Mouse (Mus musculus) heart, embryonic 10.5 days (tissue): ENCODE results near the gene Gm14440. TPM values are rescaled to one million over a fixed set of nuclear protein-coding genes. Genes with fewer than 3 reads are reported as not detected.
"Not testable (repeated sequence)": the region's sequence is repeated elsewhere in the genome, so short reads cannot be mapped to it uniquely, and the experiment has no call there.

ENCODE experiments used
- DNase-seq: peaks from one replicate; pipeline ENCODE4 v3.0.0-alpha.2; 2017; ENCODE audit warnings: low spot score
- H3K27ac ChIP-seq: fragments of 300-500 bp; sonication (generic); 2 replicates; pipeline ENCODE4 v1.5.1; 2016; ENCODE audit warnings: mild to moderate bottlenecking
- H3K27me3 ChIP-seq: fragments of 300-500 bp; sonication (generic); 2 replicates; pipeline ENCODE4 v1.6.1; 2016; ENCODE audit warnings: mild to moderate bottlenecking; ENCODE audit not compliant: poor library complexity, insufficient read depth, severe bottlenecking
- H3K36me3 ChIP-seq: fragments of 300-500 bp; sonication (generic); 2 replicates; pipeline ENCODE4 v1.6.1; 2016; ENCODE audit warnings: mild to moderate bottlenecking, moderate library complexity
- H3K4me1 ChIP-seq: fragments of 300-500 bp; sonication (generic); 2 replicates; pipeline ENCODE4 v1.6.1; 2016; ENCODE audit warnings: mild to moderate bottlenecking
- H3K4me3 ChIP-seq: fragments of 300-500 bp; sonication (generic); 2 replicates; pipeline ENCODE4 v1.5.1; 2016; ENCODE audit warnings: mild to moderate bottlenecking, moderate library complexity
- H3K9me3 ChIP-seq: fragments of 300-500 bp; sonication (generic); 2 replicates; pipeline ENCODE4 v1.6.1; 2016; ENCODE audit warnings: mild to moderate bottlenecking, moderate library complexity
- whole genome bisulfite sequencing: fragments of 180-500 bp; shearing (Covaris S2); methylation state at CpG from one replicate; pipeline ENCODE4 v1.1.7; 2016; 5-methylcytosine and 5-hydroxymethylcytosine counted together
- polyA plus RNA-seq: library from polyadenylated mRNA; unstranded; fragments of >200 nt; fragmentation: Nextera tagmentation; extraction: Ambion mirVana; gene quantifications from 2 replicates; pipeline ENCODE4 v1.2.1, GENCODE M21; 2016

The Gm14440 gene
- 3.3 TPM in 1 of 2 replicates, not detected in the other for polyA plus RNA-seq

- not testable (repeated sequence) for H3K4me3 ChIP-seq, H3K27ac ChIP-seq, DNase-seq, H3K9me3 ChIP-seq, H3K27me3 ChIP-seq, H3K4me1 ChIP-seq, H3K36me3 ChIP-seq
- WGBS: no CpG with 5 or more reads among the region's 6 CpGs
Observed at GRCm38 (mm10) chr2:175274825-175275224, at the start of gene Gm14440. TSS of gene Gm14440 (plus strand) at chr2:175275125.

Other genes starting within 250 kb of the Gm14440 start
- 0.84 and 1.2 TPM in 2 replicates for gene Gm14393, start 207.3 kb upstream of the Gm14440 start, polyA plus RNA-seq
- gene Gm14399, start 133.1 kb upstream of the Gm14440 start, polyA plus RNA-seq: 7.4 and 9.2 TPM in 2 replicates
- gene Gm14443, start 99.3 kb upstream of the Gm14440 start, polyA plus RNA-seq: 0.60 and 0.65 TPM in 2 replicates
- gene Gm14391, start 68.2 kb upstream of the Gm14440 start, polyA plus RNA-seq: 5.3 and 5.4 TPM in 2 replicates
- 12.6 and 14.6 TPM in 2 replicates for gene Gm4631, start 63.1 kb downstream of the Gm14440 start, polyA plus RNA-seq
- gene Zfp968, start 97.3 kb downstream of the Gm14440 start, polyA plus RNA-seq: 4.8 and 6.1 TPM in 2 replicates
- gene Gm4724, start 160.7 kb downstream of the Gm14440 start, polyA plus RNA-seq: 19.8 TPM in 2 replicates
- gene Zfp965, start 194.9 kb downstream of the Gm14440 start, polyA plus RNA-seq: 8.1 and 9.5 TPM in 2 replicates